Mouse (Mus musculus) embryonic facial prominence, embryonic 15.5 days (tissue): ENCODE measurements around the gene Xpa. TPM values are rescaled to one million over a fixed set of nuclear protein-coding genes. Genes with fewer than 3 reads are reported as not detected.
A peak's percentile ranks its signal among the peaks of the same experiment; 100 is the strongest.
"Not testable (repeated sequence)": the region's sequence is repeated elsewhere in the genome, so short reads cannot be mapped to it uniquely, and the experiment has no call there.

Source experiments
- ATAC-seq: fragments of 200-750 bp; cut with Nextera tagmentation; 2 replicates; pipeline ENCODE4 v1.8.0; 2017; ENCODE audit warnings: low read depth, moderate TSS enrichment; ENCODE audit not compliant: insufficient number of reproducible peaks, low FRiP score, low TSS enrichment
- H3K27ac ChIP-seq: fragments of 300-500 bp; sonication (generic); replicated peaks from 2 replicates; pipeline ENCODE4 v1.5.1; 2015; ENCODE audit warnings: mild to moderate bottlenecking, inconsistent platforms
- H3K27me3 ChIP-seq: fragments of 300-500 bp; sonication (generic); 2 replicates; pipeline ENCODE4 v1.6.1; 2015; ENCODE audit warnings: inconsistent platforms
- H3K36me3 ChIP-seq: fragments of 300-500 bp; sonication (generic); 2 replicates; pipeline ENCODE4 v1.6.1; 2015; ENCODE audit warnings: mild to moderate bottlenecking, inconsistent platforms
- H3K4me1 ChIP-seq: fragments of 300-500 bp; sonication (generic); 2 replicates; pipeline ENCODE4 v1.6.1; 2015; ENCODE audit warnings: inconsistent platforms
- H3K4me2 ChIP-seq: fragments of 300-500 bp; sonication (generic); replicated peaks from 2 replicates; pipeline ENCODE4 v1.6.1; 2015; ENCODE audit warnings: mild to moderate bottlenecking, inconsistent platforms
- H3K4me3 ChIP-seq: fragments of 300-500 bp; sonication (generic); replicated peaks from 2 replicates; pipeline ENCODE4 v1.5.1; 2015; ENCODE audit warnings: mild to moderate bottlenecking, inconsistent platforms
- H3K9ac ChIP-seq: fragments of 300-500 bp; sonication (generic); 2 replicates; pipeline ENCODE4 v1.6.1; 2015; ENCODE audit warnings: inconsistent platforms
- H3K9me3 ChIP-seq: fragments of 300-500 bp; sonication (generic); replicated peaks from 2 replicates; pipeline ENCODE4 v1.6.1; 2016; ENCODE audit warnings: inconsistent platforms
- WGBS: fragments of 180-500 bp; shearing (Covaris S2); methylation state at CpG from one replicate; pipeline ENCODE4 v1.1.7; 2015; 5-methylcytosine and 5-hydroxymethylcytosine counted together
- polyA plus RNA-seq: library from polyadenylated mRNA; unstranded; fragments of >200 nt; fragmentation: Nextera tagmentation; extraction: Ambion mirVana; gene quantifications from 2 replicates; pipeline ENCODE4 v1.2.1, GENCODE M21; 2015

Gene Xpa
- 22.9 and 25.0 TPM in 2 replicates for polyA plus RNA-seq

DNA sequence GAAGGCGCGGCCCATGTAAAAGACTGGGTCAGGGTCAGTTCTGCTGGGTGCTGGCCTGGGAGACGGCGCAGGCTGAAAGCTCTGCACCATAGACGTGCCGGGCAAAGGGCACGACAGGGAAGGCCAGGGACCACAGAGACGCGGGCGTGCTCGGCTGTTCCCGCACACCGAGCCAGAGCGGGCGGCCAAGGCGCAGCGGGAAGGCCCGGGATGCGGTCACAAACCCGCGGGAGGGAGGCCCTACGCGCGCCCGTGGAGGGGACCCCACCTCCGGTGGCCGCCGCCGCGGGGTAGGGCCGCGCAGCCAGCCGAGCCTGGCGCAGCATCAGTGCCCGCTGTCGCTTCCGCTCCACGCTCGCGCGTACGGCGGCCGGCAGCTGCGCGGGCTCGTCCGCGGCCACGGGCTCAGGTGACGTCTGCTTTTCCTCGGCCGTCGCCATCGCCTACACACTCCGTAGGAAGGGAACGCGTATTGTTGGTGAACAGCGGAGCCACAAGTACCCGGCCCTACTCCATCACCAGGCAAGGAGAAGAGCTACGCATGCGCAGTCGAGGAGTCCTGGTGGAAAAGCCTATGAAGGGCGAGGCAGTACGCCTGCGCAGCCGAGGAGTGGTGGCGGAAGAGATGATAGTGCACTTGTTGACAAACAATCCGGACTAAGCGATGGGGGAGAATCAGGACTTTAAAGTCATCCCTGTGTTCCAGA, at the start of gene Xpa:
Gene Xpa, minus strand, starts transcription at position 531 of the 707 bp plus-strand sequence.
- under 1% methylated on average over 70 of the region's 70 CpGs for WGBS
- peaks cover 7% of the 10 kb centered on the region; the same call in 1 of the 2 replicates for H3K36me3 ChIP-seq
- peak within 1 kb of the TSS; percentile 86 for H3K9ac ChIP-seq
- peaks cover 22% of the 10 kb centered on the region for H3K4me1 ChIP-seq
- H3K27me3 ChIP-seq = peaks cover 18% of the 10 kb centered on the region
- no peaks in the 10 kb centered on the region for H3K9me3 ChIP-seq
- peak within 1 kb of the TSS; percentile 88 for H3K27ac ChIP-seq
- H3K4me2 ChIP-seq = peak within 1 kb of the TSS; percentile 79
- ATAC-seq = peak; percentile 92
- H3K4me3 ChIP-seq = peak within 1 kb of the TSS; percentile 85

DNA sequence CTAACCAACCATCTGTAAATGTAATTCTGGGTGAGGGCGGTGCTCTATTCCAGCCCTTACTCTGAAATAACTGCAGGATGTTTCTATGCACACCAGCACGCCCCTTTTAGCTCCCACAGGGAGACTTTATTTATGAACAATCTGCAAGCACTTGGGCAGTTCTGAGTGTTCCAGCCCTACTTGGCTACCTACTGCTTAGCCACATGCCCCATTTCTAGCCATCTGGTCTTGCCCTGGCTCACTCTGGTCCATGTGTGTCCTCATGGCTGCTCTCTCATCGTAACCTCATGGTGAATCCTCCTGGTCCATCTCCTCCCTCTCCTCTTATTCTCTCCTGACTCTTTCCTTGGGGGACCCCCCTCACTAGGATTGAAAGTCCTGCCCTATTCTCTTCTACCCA, 39.8 kb upstream of the Xpa start:
- Histone ChIP-seq H3K27me3 (no peaks in the 10 kb centered on the region), H3K9me3 (no peaks in the 10 kb centered on the region), H3K4me3 (no peak overlapping the region), H3K27ac (no peak overlapping the region), H3K4me1 (no peaks in the 10 kb centered on the region), H3K4me2 (no peak overlapping the region), H3K36me3 (no peaks in the 10 kb centered on the region), H3K9ac (no peak overlapping the region)
- WGBS = 79% methylated on average over 3 of the region's 3 CpGs
- no peak for ATAC-seq

DNA sequence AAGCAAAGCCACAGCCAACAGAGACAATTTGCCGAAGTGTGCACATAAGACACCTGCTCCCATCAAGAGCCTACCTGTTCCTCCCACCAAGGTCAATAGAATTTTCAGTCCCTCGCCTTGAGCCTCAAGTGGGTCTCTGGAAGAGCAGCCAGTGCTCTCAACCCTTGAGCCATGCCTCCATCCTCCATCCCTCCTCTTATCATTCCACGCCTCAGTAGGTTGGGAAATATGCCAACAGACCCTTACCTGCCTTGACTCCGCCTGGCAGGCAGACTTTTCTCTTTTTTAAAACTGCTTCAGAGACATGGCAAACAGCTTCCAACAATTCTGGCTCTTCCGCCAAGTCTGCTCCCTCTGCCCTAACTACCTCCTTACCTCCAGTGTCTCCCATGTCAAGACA, 38.6 kb upstream of the Xpa start:
- Histone ChIP-seq H3K9me3 (no peaks in the 10 kb centered on the region), H3K4me1 (no peaks in the 10 kb centered on the region), H3K9ac (no peak overlapping the region), H3K4me3 (no peak overlapping the region), H3K36me3 (no peaks in the 10 kb centered on the region), H3K27ac (no peak overlapping the region), H3K27me3 (no peaks in the 10 kb centered on the region), H3K4me2 (no peak overlapping the region)
- no peak for ATAC-seq
- 89% methylated on average over 5 of the region's 5 CpGs for WGBS

DNA sequence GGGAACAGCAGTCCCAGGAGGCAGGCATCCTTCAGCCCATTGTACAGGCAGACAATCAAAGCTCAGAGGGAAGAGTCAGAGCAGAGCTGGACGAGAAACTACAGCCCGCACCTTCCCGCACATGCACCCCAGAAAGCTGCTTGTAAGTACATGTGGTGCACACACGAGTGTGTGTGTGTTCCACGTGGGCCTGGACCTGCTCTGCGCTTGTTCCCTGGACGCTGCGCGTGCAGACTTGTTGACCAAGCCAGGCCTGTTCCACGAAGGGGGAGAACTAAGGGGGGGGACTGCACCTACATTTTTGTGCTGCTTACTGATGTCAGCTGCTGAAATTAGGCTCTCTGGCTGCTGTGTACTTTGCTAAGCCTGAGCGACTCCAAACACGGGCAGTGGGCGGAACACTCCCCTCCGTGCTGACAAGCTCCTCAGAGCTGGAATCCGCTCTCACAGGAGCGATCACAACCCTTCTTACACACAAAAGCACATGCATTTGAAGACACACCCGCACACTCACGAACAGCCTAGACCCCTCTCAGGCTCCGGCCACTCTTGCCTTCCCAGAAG, 30.9 kb upstream of the Xpa start:
- no peak overlapping the region for H3K9ac ChIP-seq
- H3K27ac ChIP-seq = no peak overlapping the region
- H3K4me2 ChIP-seq = no peak overlapping the region
- 0 out of 2 replicates have a peak, but pooled peaks cover 6% of the 10 kb centered on the region for H3K4me1 ChIP-seq
- no peaks in the 10 kb centered on the region for H3K27me3 ChIP-seq
- H3K4me3 ChIP-seq = no peak overlapping the region
- H3K9me3 ChIP-seq = no peaks in the 10 kb centered on the region
- WGBS = 44% methylated on average over 19 of the region's 19 CpGs
- ATAC-seq = no peak
- H3K36me3 ChIP-seq = no peaks in the 10 kb centered on the region

DNA sequence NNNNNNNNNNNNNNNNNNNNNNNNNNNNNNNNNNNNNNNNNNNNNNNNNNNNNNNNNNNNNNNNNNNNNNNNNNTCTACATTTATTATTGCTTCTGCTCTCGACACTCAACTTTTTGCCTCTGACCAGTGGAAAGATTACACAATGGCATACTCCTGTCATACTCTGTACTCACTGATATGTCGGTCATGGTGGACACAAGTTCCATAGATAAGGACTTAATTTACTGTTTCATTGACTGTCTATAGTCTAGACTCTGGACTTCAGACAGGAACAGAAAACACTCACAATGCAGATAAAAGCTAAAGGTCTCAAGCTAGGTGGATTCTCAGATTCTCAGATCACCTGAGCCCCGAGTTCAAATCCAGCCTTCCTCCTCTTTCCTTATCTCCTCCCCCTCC, 25.0 kb upstream of the Xpa start:
- Histone ChIP-seq H3K4me1 (no peaks in the 10 kb centered on the region), H3K9me3 (no peaks in the 10 kb centered on the region), H3K4me2 (no peak overlapping the region), H3K27me3 (no peaks in the 10 kb centered on the region), H3K36me3 (no peaks in the 10 kb centered on the region), H3K27ac (no peak overlapping the region), H3K9ac (no peak overlapping the region), H3K4me3 (no peak overlapping the region)
- WGBS = 89% methylated on average over 3 of the region's 3 CpGs
- ATAC-seq = no peak

DNA sequence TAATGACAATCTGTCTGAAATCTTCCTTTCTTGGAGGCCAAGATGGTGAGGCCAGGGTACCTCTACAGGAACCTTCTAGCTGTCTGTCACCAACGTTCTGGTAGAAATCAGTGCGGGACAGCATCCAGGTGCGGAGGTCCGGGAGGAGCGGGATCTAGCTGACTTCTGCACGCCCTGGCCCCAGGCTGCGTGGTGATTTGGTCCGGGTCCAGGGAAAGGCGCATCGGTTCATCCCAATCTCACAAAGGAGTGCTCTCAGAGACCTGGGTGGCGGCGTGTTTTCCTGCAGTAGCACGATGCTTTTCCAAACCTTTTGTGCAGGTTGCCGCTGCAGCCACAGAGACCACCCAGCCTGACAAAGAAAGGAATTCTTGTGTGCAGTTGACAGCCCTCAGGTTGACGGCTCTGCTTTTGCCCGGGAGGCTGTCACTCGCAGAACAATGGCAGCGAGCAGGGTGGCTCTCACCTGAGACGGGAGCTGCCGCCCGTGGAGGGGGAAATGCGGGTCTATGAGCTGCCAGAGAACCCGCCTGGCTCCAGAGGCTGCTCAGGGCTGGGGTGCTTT, 6.5 kb upstream of the Xpa start:
- Histone ChIP-seq H3K36me3 (no peaks in the 10 kb centered on the region), H3K9ac (no peak overlapping the region), H3K4me2 (peak overlapping the region; percentile 45), H3K27ac (no peak overlapping the region), H3K4me3 (peak overlapping the region; percentile 27), H3K27me3 (peaks cover 40% of the 10 kb centered on the region), H3K4me1 (peaks cover 8% of the 10 kb centered on the region), H3K9me3 (no peaks in the 10 kb centered on the region)
- no peak for ATAC-seq
- 5% methylated on average over 23 of the region's 23 CpGs for WGBS

DNA sequence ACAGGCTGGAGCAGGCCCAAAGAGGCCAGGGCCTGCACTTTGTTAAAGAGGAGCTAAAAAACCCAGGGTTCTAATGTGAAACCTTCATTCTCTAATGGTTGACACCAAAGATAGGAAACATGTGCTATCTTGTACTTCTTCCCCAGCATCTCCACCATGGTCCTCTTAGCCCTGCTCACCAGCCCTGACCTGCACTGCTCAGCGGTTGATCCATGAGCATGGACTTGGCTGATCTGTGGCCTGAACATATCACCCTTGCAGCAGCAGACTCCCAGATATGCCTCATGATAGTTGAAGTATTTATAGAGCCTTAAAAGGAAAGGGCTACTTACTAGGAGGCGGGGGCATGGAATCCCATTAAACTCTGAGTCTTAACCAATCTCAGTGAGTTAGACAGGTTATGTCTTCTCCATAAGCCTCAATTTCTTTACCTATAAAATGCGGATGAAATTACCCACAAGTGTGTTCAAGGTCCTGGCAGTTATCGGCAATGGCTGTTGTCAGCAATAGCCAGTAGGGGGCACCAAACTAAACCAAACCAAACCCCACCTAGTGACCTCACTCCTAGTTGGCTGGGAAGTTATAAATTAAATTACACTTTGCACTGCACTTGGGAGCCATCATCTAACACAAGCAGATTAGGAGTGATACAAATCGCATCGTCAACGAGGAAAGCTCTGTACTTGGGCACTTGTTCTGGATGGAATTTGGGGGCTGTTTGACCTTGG, 5.9 kb upstream of the Xpa start:
- H3K27ac ChIP-seq = no peak overlapping the region
- WGBS = 11% methylated on average over 7 of the region's 7 CpGs
- no peaks in the 10 kb centered on the region for H3K9me3 ChIP-seq
- ATAC-seq = no peak
- peak overlapping the region; percentile 45 for H3K4me2 ChIP-seq
- no peaks in the 10 kb centered on the region for H3K36me3 ChIP-seq
- H3K4me1 ChIP-seq = peaks cover 8% of the 10 kb centered on the region
- peak overlapping the region; percentile 27 for H3K4me3 ChIP-seq
- H3K27me3 ChIP-seq = peaks cover 40% of the 10 kb centered on the region
- H3K9ac ChIP-seq = no peak overlapping the region

DNA sequence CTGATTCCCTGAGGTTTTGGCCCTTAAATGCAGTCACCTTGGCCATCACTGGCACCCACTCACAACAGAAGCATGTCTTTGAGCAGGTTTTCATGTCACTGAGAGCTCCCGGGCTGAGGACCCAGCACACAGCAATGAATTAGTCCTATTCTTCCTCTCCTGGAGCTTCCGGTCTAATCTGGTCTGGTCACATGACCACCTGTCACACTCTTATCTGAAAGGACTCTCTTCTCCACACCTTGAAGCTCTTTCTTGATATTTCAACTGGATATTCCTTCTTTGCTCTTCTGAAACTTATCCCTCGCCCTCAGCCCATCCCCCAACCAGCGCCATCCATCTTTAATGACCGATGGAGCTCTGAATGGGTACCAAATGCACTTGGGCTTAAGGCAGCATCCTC, 2.0 kb upstream of the Xpa start:
- no peak overlapping the region for H3K27ac ChIP-seq
- WGBS = 68% methylated on average over 5 of the region's 5 CpGs
- H3K4me1 ChIP-seq = peaks cover 29% of the 10 kb centered on the region
- no peaks in the 10 kb centered on the region for H3K9me3 ChIP-seq
- peaks cover 35% of the 10 kb centered on the region for H3K27me3 ChIP-seq
- H3K9ac ChIP-seq = no peak overlapping the region
- no peaks in the 10 kb centered on the region for H3K36me3 ChIP-seq
- no peak overlapping the region for H3K4me2 ChIP-seq
- H3K4me3 ChIP-seq = no peak overlapping the region
- ATAC-seq = no peak

DNA sequence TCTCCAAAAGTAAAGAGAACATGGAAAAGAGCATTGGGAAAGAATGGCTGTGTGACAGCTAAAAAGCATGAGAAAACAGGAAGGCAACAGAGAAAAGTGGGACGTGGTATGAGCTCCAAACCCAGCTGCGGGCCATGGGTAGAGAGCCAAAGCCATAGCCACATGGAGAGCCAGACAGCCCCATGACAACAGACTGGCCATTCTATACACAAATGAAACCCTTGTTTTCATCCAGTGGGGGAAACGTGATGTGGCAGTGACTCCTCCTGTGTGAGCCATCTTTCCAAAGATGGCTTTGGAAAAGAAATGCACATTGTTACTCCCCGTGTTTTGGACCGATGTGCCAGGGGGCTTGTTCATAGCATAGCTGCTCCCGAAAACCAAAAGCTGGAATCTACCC, 402 bp upstream of the Xpa start:
- H3K27ac ChIP-seq = peak overlapping the region; percentile 88; the same call in 1 of the 2 replicates
- WGBS = 37% methylated on average over 6 of the region's 6 CpGs
- H3K4me1 ChIP-seq = peaks cover 22% of the 10 kb centered on the region
- H3K4me2 ChIP-seq = peak overlapping the region; percentile 79
- H3K27me3 ChIP-seq = peaks cover 22% of the 10 kb centered on the region
- H3K9ac ChIP-seq = no peak overlapping the region
- H3K9me3 ChIP-seq = no peaks in the 10 kb centered on the region
- H3K4me3 ChIP-seq = peak overlapping the region; percentile 85
- H3K36me3 ChIP-seq = 0 out of 2 replicates have a peak, but pooled peaks cover under 1% of the 10 kb centered on the region
- ATAC-seq = peak; percentile 5; the same call in 1 of the 2 replicates

DNA sequence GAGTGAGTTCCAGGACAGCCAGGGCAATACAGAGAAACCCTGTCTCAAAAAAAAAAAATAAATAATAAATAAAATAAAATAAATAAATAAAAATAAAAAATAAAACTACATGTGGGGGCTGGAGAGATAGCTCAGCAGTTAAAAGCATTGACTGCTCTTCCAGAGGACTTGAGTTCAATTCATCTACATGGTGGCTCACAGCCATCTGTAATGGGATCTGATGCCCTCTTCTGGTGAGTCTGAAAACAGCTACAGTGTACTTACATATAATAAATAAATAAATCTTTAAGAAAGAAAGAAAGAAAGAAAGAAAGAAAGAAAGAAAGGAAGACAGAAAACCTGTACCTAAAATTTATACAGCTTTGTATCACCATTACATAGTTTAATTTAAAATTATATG, 4.1 kb downstream of the Xpa start:
- H3K27me3 ChIP-seq, H3K27ac ChIP-seq, H3K4me3 ChIP-seq, H3K9ac ChIP-seq, ATAC-seq, H3K4me2 ChIP-seq, H3K9me3 ChIP-seq: not testable (repeated sequence)
- H3K4me1 ChIP-seq = peaks cover 22% of the 10 kb centered on the region
- H3K36me3 ChIP-seq = peaks cover 39% of the 10 kb centered on the region

DNA sequence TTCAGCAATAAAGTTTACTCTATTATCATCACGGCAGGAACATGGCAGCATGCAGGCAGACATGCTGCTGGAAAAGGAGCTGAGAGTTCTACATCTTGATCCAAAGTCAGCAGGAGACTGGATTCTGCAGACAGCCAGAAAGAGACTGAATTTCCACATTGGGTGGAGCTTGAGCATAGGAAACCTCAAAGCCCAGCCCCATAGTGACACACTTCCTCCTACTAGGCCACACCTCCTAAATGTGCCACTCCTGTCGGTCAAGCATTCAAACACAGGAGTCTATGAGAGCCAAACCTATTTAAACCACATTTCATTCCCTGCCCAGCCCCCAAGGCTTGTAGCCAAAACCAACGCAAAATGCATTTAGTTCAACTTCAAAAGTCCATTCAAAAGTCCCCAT, 9.6 kb downstream of the Xpa start:
- Histone ChIP-seq H3K9me3 (no peaks in the 10 kb centered on the region), H3K36me3 (peaks cover 83% of the 10 kb centered on the region), H3K27me3 (no peaks in the 10 kb centered on the region), H3K27ac (no peak overlapping the region), H3K9ac (no peak overlapping the region), H3K4me1 (no peaks in the 10 kb centered on the region), H3K4me3 (no peak overlapping the region), H3K4me2 (no peak overlapping the region)
- 69% methylated on average over 3 of the region's 3 CpGs for whole genome bisulfite sequencing
- ATAC-seq = no peak
